Mouse (Mus musculus) stomach, adult 2 months (tissue): Measurements from ENCODE around the gene Batf2. TPM values are rescaled to one million over a fixed set of nuclear protein-coding genes. Genes with fewer than 3 reads are reported as not detected.

ENCODE experiments used
- polyA plus RNA-seq: library from polyadenylated mRNA; depleted of rRNA; stranded (reverse); fragments of >200 nt; gene quantifications from 2 replicates; pipeline ENCODE4 v1.2.3, GENCODE M21; 2012; rRNA removed

The Batf2 gene
- 7.1 and 7.8 TPM in 2 replicates for polyA plus RNA-seq

GRCm38 (mm10) chr19:6140678-6141393 lies at the start of gene Batf2:
Batf2 (plus strand) TSS chr19:6140983.

GRCm38 (mm10) chr19:6094119-6094518 lies 46.7 kb upstream of the Batf2 start, which contains the start of gene AC131692.1:
AC131692.1 (plus strand) TSS chr19:6094419.

GRCm38 (mm10) chr19:6105586-6105985 lies 35.2 kb upstream of the Batf2 start, which contains the start of gene Naaladl1:
Naaladl1 (plus strand) TSS chr19:6105782.

GRCm38 (mm10) chr19:6117986-6118676 lies 22.7 kb upstream of the Batf2 start, which contains the start of gene Sac3d1:
Sac3d1 (minus strand) TSS chr19:6118650.

GRCm38 (mm10) chr19:6127760-6128341 lies 12.9 kb upstream of the Batf2 start, which contains the start of gene Snx15:
Snx15 (minus strand) TSS chr19:6128304.

DNA sequence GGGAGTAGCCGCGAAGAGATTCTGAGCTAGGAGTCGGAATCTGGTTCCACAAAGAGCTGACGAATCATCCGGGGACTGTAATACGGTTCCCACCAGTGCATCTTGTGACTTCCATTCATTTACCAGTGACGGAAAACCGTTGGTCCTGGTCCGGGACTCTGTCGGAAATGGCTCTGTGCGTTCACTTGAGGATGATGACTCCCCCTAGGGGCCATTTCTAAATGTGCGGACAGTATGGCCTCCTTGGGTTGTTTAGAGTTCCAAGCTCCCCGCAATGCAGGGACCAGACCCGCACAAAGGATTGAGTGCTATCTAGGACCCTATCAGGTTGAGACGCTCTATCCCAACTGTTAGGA lies 589 bp downstream of the Batf2 start, which contains the start of gene Arl2:
Gene Arl2 (minus strand): TSS at position 155 of the 356 bp plus-strand sequence.

GRCm38 (mm10) chr19:6184131-6184530 lies 43.3 kb downstream of the Batf2 start, which contains the start of gene Majin:
Majin (plus strand) TSS chr19:6184388.

Other genes starting within 250 kb of the Batf2 start
- gene Tigd3, start 246.8 kb upstream of the Batf2 start, polyA plus RNA-seq, result 0.19 and 0.25 TPM in 2 replicates
- gene Dpf2, start 228.0 kb upstream of the Batf2 start, polyA plus RNA-seq, result 29.4 and 29.7 TPM in 2 replicates
- 7.8 and 8.0 TPM in 2 replicates for gene Cdc42ep2, start 216.2 kb upstream of the Batf2 start, polyA plus RNA-seq
- 14.8 and 18.1 TPM in 2 replicates for gene Pola2, start 176.8 kb upstream of the Batf2 start, polyA plus RNA-seq
- not detected in 2 replicates for gene Slc22a20, start 154.8 kb upstream of the Batf2 start, polyA plus RNA-seq
- gene Capn1, start 125.1 kb upstream of the Batf2 start, polyA plus RNA-seq, result 37.4 and 43.7 TPM in 2 replicates
- 45.0 and 47.3 TPM in 2 replicates for gene Syvn1, start 94.4 kb upstream of the Batf2 start, polyA plus RNA-seq
- 5.1 and 5.2 TPM in 2 replicates for gene Mrpl49, start 83.2 kb upstream of the Batf2 start, polyA plus RNA-seq
- gene Fau, start 83.1 kb upstream of the Batf2 start, polyA plus RNA-seq, result 722 and 1,119 TPM in 2 replicates
- gene Znhit2, start 79.8 kb upstream of the Batf2 start, polyA plus RNA-seq, result 37.3 and 60.7 TPM in 2 replicates
- gene Tm7sf2, start 72.6 kb upstream of the Batf2 start, polyA plus RNA-seq, result 43.1 and 48.4 TPM in 2 replicates
- 34.6 and 34.9 TPM in 2 replicates for gene Vps51, start 63.8 kb upstream of the Batf2 start, polyA plus RNA-seq
- not detected in 2 replicates for gene Tmem262, start 61.0 kb upstream of the Batf2 start, polyA plus RNA-seq
- gene Gm28374, start 58.7 kb upstream of the Batf2 start, polyA plus RNA-seq, result 0.10 and 0.34 TPM in 2 replicates
- gene Zfpl1, start 56.0 kb upstream of the Batf2 start, polyA plus RNA-seq, result 64.7 and 68.1 TPM in 2 replicates
- gene Cdca5, start 56.0 kb upstream of the Batf2 start, polyA plus RNA-seq, result 0.80 and 1.0 TPM in 2 replicates
- gene AC131692.1, start 46.6 kb upstream of the Batf2 start, polyA plus RNA-seq, result not detected in 2 replicates
- gene Naaladl1, start 35.2 kb upstream of the Batf2 start, polyA plus RNA-seq, result 0.19 and 0.30 TPM in 2 replicates
- gene Sac3d1, start 22.3 kb upstream of the Batf2 start, polyA plus RNA-seq, result 24.7 and 40.8 TPM in 2 replicates
- 32.0 and 40.7 TPM in 2 replicates for gene Snx15, start 12.7 kb upstream of the Batf2 start, polyA plus RNA-seq
- 90.1 and 115 TPM in 2 replicates for gene Arl2, start 565 bp downstream of the Batf2 start, polyA plus RNA-seq
- gene Majin, start 43.4 kb downstream of the Batf2 start, polyA plus RNA-seq, result not detected in 2 replicates
- 0.50 and 1.0 TPM in 2 replicates for gene Gpha2, start 85.4 kb downstream of the Batf2 start, polyA plus RNA-seq
- 47.1 and 114 TPM in 2 replicates for gene Ppp2r5b, start 94.9 kb downstream of the Batf2 start, polyA plus RNA-seq
- gene Atg2a, start 100.7 kb downstream of the Batf2 start, polyA plus RNA-seq, result 48.8 and 62.8 TPM in 2 replicates
- gene Ehd1, start 135.7 kb downstream of the Batf2 start, polyA plus RNA-seq, result 152 and 233 TPM in 2 replicates
- 28.3 and 31.9 TPM in 2 replicates for gene Cdc42bpg, start 165.5 kb downstream of the Batf2 start, polyA plus RNA-seq
- 24.3 and 27.1 TPM in 2 replicates for gene Men1, start 194.0 kb downstream of the Batf2 start, polyA plus RNA-seq
- gene Map4k2, start 200.2 kb downstream of the Batf2 start, polyA plus RNA-seq, result 45.1 and 53.0 TPM in 2 replicates
- 89.7 and 109 TPM in 2 replicates for gene Sf1, start 222.7 kb downstream of the Batf2 start, polyA plus RNA-seq
- 25.5 and 39.7 TPM in 2 replicates for gene Pygm, start 243.4 kb downstream of the Batf2 start, polyA plus RNA-seq